Mouse (Mus musculus) forebrain, embryonic 10.5 days (tissue): ENCODE data around the gene Taar2. TPM values are rescaled to one million over a fixed set of nuclear protein-coding genes. Genes with fewer than 3 reads are reported as not detected.

Experiments
- DNase-seq: peaks from one replicate; pipeline ENCODE4 v3.0.0-alpha.2; 2017; ENCODE audit warnings: low spot score; ENCODE audit errors: extremely low spot score
- H3K27ac ChIP-seq: fragments of 300-500 bp; sonication (generic); 2 replicates; pipeline ENCODE4 v1.5.1; 2016; ENCODE audit warnings: mild to moderate bottlenecking
- H3K27me3 ChIP-seq: fragments of 300-500 bp; sonication (generic); 2 replicates; pipeline ENCODE4 v1.6.1; 2016; ENCODE audit warnings: mild to moderate bottlenecking; ENCODE audit not compliant: poor library complexity, severe bottlenecking
- H3K36me3 ChIP-seq: fragments of 300-500 bp; sonication (generic); replicated peaks from 2 replicates; pipeline ENCODE4 v1.6.1; 2016; ENCODE audit warnings: mild to moderate bottlenecking, moderate library complexity
- H3K4me1 ChIP-seq: fragments of 300-500 bp; sonication (generic); 2 replicates; pipeline ENCODE4 v1.6.1; 2016
- H3K4me3 ChIP-seq: fragments of 300-500 bp; sonication (generic); 2 replicates; pipeline ENCODE4 v1.5.1; 2016; ENCODE audit warnings: mild to moderate bottlenecking, moderate library complexity
- H3K9me3 ChIP-seq: fragments of 300-500 bp; sonication (generic); 2 replicates; pipeline ENCODE4 v1.6.1; 2016; ENCODE audit warnings: mild to moderate bottlenecking, moderate library complexity
- WGBS: fragments of 180-500 bp; shearing (Covaris S2); methylation state at CpG from one replicate; pipeline ENCODE4 v1.1.7; 2016; 5-methylcytosine and 5-hydroxymethylcytosine counted together
- polyA plus RNA-seq: library from polyadenylated mRNA; unstranded; fragments of >200 nt; fragmentation: Nextera tagmentation; extraction: Ambion mirVana; gene quantifications from 2 replicates; pipeline ENCODE4 v1.2.1, GENCODE M21; 2016

Gene Taar2
- polyA plus RNA-seq, result not detected in 2 replicates

DNA sequence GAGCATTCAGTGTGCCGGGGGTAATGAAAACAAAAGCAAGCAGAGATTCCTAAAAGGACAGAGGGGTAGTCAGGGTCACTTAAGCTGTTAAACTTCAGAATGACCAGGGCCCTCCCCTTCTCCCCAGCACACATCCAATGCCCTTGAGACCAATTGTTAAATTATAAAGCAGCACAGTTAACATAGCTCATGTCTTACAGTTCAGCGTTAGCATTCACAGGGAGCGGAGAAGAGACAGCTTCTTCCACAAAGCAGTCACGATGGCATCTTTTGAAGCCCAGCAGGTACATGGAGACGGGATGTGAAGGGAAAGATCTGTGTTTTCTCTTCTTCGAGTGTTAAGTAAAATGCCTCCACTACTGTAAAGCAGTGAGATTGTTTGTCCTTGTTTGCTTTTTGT is at the start of gene Taar2:
Gene Taar2, plus strand, starts transcription at position 261 of the 400 bp plus-strand sequence.
- Histone ChIP-seq H3K36me3 (no peaks in the 10 kb centered on the region), H3K9me3 (no peaks in the 10 kb centered on the region), H3K4me1 (peaks cover 9% of the 10 kb centered on the region; the same call in 1 of the 2 replicates), H3K4me3 (no peak within 1 kb of the TSS), H3K27me3 (no peaks in the 10 kb centered on the region), H3K27ac (no peak within 1 kb of the TSS)
- DNase-seq, result no peak
- WGBS, result 69% methylated on average over 6 of the region's 6 CpGs

DNA sequence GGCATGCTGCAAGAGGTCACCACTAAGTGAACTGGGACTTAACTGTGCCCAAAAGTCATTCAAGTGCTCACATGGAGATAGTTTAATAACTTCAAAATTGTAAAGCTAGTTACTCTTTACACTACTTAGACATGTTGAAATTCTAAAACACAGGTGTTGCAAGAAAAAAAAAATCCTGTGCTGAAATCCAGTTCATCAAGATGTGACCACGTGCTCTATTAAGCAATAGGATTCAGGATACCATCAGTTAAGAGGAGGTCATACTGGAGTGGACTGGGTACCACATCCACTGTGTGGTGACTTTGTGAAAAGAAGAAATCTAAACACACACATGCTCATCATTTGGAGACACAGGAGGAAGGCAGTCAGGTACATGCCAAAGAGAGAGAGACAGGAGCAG is 45.4 kb upstream of the Taar2 start:
- Histone ChIP-seq H3K36me3 (no peaks in the 10 kb centered on the region), H3K4me1 (peaks cover 4% of the 10 kb centered on the region; the same call in 1 of the 2 replicates), H3K9me3 (no peaks in the 10 kb centered on the region), H3K4me3 (no peak overlapping the region), H3K27ac (no peak overlapping the region), H3K27me3 (no peaks in the 10 kb centered on the region)
- WGBS, result 91% methylated on average over 1 of the region's 1 CpGs
- no peak for DNase-seq

DNA sequence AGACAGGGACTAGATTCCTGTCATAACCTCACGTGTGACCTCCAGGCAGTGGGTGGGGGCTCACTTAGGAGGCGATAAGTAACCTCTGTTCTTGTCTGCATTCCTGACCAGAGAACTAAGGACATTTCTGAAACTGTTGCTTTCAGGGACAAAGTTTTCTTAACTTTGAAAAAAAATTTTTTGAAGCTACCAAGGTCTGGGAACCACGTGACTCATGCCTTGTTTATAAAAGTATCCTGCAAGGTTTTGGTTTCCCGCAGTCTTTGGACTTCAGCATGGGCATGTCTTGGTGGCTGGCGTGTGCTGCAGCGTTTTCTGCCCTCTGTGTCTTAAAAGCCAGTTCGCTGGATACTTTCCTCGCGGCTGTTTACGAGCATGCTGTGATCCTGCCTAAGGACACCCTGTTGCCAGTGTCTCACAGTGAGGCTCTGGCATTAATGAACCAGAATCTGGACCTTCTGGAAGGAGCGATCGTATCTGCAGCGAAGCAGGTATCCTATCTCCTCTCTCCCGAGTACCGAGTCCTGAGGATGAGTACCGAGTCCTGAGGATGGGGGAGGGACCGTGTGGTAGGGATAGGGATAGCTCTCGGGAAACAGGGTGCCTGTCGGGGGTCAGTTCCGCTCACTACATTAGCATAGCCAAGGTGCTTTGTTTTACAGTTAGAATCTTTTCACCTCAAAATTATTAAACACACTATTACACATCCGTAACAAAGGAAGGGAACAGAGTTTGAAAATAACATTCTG is 43.6 kb upstream of the Taar2 start, which contains the start of gene Vnn1:
Gene Vnn1, plus strand, starts transcription at position 88 of the 749 bp plus-strand sequence.
- 39% methylated on average over 21 of the region's 21 CpGs for WGBS
- H3K4me1 ChIP-seq, result peaks cover 4% of the 10 kb centered on the region; the same call in 1 of the 2 replicates
- DNase-seq, result no peak
- no peaks in the 10 kb centered on the region for H3K27me3 ChIP-seq
- H3K27ac ChIP-seq, result peak within 1 kb of the TSS; percentile 51; the same call in 1 of the 2 replicates
- H3K4me3 ChIP-seq, result peak within 1 kb of the TSS; percentile 21; the same call in 1 of the 2 replicates
- no peaks in the 10 kb centered on the region for H3K36me3 ChIP-seq
- H3K9me3 ChIP-seq, result no peaks in the 10 kb centered on the region

DNA sequence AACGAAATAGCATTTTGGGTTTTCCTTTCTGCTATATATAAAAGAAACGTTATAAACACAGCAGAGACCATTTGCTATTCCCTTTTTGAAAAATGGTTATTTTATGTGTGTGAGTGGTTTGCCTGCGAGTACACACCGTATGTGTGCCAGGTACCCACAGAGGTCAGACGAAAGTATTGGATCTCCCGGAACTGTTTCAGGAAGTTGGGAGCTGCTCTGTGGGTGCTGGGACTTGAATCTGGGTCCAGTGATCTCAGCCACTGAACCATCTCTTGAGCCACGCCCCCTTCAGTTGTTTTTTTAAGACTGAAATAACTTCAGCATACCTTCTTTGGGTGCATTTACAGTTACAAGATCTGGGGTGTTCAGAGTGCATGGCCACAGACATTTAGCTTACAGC is 43.0 kb upstream of the Taar2 start:
- no peaks in the 10 kb centered on the region for H3K36me3 ChIP-seq
- no peaks in the 10 kb centered on the region for H3K9me3 ChIP-seq
- H3K4me1 ChIP-seq, result peaks cover 4% of the 10 kb centered on the region; the same call in 1 of the 2 replicates
- DNase-seq, result no peak
- no peak overlapping the region for H3K4me3 ChIP-seq
- WGBS, result 80% methylated on average over 7 of the region's 7 CpGs
- H3K27me3 ChIP-seq, result no peaks in the 10 kb centered on the region
- no peak overlapping the region for H3K27ac ChIP-seq

DNA sequence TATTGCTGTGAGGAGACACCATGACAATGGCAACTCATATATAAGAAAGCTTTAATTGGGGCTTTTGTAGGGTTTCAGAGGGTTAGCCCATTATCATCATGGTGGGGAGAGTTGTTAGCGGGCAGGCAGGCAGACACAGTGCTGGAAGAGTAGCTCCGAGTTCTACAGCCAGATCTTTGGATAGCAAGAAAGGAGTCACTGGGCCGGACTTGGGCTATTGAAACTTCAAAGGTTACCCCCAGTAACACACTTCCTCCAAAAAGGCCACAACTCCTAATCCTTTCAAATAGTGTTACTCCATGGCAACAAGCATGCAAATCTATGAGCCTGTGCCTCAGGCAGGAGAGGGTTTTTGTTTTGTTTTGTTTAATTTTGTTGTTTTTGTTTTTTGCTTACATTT is 37.3 kb upstream of the Taar2 start:
- DNase-seq, result no peak
- peaks cover 12% of the 10 kb centered on the region; the same call in 1 of the 2 replicates for H3K4me1 ChIP-seq
- H3K4me3 ChIP-seq, result no peak overlapping the region
- no peaks in the 10 kb centered on the region for H3K9me3 ChIP-seq
- H3K27me3 ChIP-seq, result no peaks in the 10 kb centered on the region
- H3K36me3 ChIP-seq, result no peaks in the 10 kb centered on the region
- H3K27ac ChIP-seq, result peak overlapping the region; percentile 48; the same call in 1 of the 2 replicates
- WGBS, result 44% methylated on average over 3 of the region's 3 CpGs

DNA sequence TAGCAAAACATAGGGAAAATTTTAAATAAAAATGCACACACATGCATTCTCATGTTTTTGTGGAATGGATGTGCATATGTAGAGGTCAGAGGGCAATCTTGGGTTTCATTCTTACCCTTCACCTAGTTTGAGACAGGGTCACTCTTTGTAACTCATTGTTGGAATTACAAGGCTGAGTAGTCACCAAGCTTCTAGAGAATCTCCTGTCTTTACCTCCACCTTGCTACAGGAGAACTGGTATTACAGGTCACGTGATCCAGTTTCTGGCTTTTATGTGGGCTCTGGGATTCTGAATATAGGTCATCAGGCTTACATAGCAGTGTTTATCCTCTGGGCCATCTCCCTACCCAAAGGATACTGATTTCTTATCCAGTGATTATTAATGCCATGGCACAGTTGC is 32.7 kb upstream of the Taar2 start:
- Histone ChIP-seq H3K4me3 (no peak overlapping the region), H3K4me1 (peaks cover 10% of the 10 kb centered on the region; the same call in 1 of the 2 replicates), H3K27me3 (no peaks in the 10 kb centered on the region), H3K36me3 (no peaks in the 10 kb centered on the region), H3K9me3 (no peaks in the 10 kb centered on the region), H3K27ac (no peak overlapping the region)
- WGBS, result 86% methylated on average over 1 of the region's 1 CpGs
- no peak for DNase-seq

- Histone ChIP-seq H3K9me3 (no peaks in the 10 kb centered on the region), H3K4me1 (no peaks in the 10 kb centered on the region), H3K27me3 (no peaks in the 10 kb centered on the region), H3K36me3 (no peaks in the 10 kb centered on the region), H3K27ac (no peak within 1 kb of the TSS), H3K4me3 (no peak within 1 kb of the TSS)
- no peak for DNase-seq
- WGBS, result 92% methylated on average over 4 of the region's 4 CpGs
Measured at GRCm38 (mm10) chr10:23920056-23920455, 18.3 kb upstream of the Taar2 start, which contains the start of gene Taar1. Taar1 (plus strand) TSS chr10:23920356.

GRCm38 (mm10) chr10:23922468-23922867 is 15.9 kb upstream of the Taar2 start:
- no peak overlapping the region for H3K27ac ChIP-seq
- no peaks in the 10 kb centered on the region for H3K9me3 ChIP-seq
- no peaks in the 10 kb centered on the region for H3K27me3 ChIP-seq
- H3K36me3 ChIP-seq, result no peaks in the 10 kb centered on the region
- no peak overlapping the region for H3K4me3 ChIP-seq
- no peaks in the 10 kb centered on the region for H3K4me1 ChIP-seq
- DNase-seq, result no peak
- WGBS, result 69% methylated on average over 3 of the region's 3 CpGs

GRCm38 (mm10) chr10:23923941-23924340 is 14.4 kb upstream of the Taar2 start:
- WGBS, result 84% methylated on average over 2 of the region's 2 CpGs

DNA sequence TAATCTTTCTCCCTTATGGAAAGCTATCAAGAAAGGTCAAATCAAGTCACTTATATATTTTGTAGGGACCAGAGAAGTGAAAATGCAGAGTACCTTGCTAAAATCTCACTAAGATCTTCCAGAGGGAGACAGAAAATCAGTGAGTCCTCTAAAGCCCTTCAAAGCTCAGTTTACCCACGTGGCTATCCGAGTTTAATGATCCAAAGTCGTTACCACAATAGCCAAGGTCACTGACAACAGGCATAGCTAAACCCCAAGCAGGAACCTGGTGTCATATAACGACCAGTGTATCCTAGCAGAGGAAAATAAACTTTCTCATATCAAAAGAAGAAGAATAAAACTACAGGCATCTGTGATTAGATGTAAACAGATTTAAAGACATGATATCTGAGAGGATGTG is 759 bp upstream of the Taar2 start:
- no peak overlapping the region for H3K27ac ChIP-seq
- H3K9me3 ChIP-seq, result no peaks in the 10 kb centered on the region
- H3K4me3 ChIP-seq, result no peak overlapping the region
- DNase-seq, result no peak
- H3K27me3 ChIP-seq, result no peaks in the 10 kb centered on the region
- H3K4me1 ChIP-seq, result peaks cover 9% of the 10 kb centered on the region; the same call in 1 of the 2 replicates
- WGBS, result 51% methylated on average over 4 of the region's 4 CpGs
- H3K36me3 ChIP-seq, result no peaks in the 10 kb centered on the region

More at GRCm38 (mm10) chr10:23923941-23924340, 14.4 kb upstream of the Taar2 start:
- no peaks in the 10 kb centered on the region for H3K9me3 ChIP-seq
- H3K27me3 ChIP-seq, result no peaks in the 10 kb centered on the region
- no peak for DNase-seq
- H3K36me3 ChIP-seq, result no peaks in the 10 kb centered on the region
- H3K4me1 ChIP-seq, result no peaks in the 10 kb centered on the region
- H3K4me3 ChIP-seq, result no peak overlapping the region
- H3K27ac ChIP-seq, result no peak overlapping the region

GRCm38 (mm10) chr10:23942465-23942864 is 4.1 kb downstream of the Taar2 start:
- peaks cover 9% of the 10 kb centered on the region; the same call in 1 of the 2 replicates for H3K4me1 ChIP-seq
- no peak overlapping the region for H3K4me3 ChIP-seq
- 81% methylated on average over 5 of the region's 5 CpGs for WGBS
- no peaks in the 10 kb centered on the region for H3K27me3 ChIP-seq
- H3K36me3 ChIP-seq, result no peaks in the 10 kb centered on the region
- H3K9me3 ChIP-seq, result no peaks in the 10 kb centered on the region
- DNase-seq, result no peak
- no peak overlapping the region for H3K27ac ChIP-seq

GRCm38 (mm10) chr10:23948026-23948425 is 9.7 kb downstream of the Taar2 start:
- H3K9me3 ChIP-seq, result no peaks in the 10 kb centered on the region
- 85% methylated on average over 7 of the region's 7 CpGs for WGBS
- no peak overlapping the region for H3K27ac ChIP-seq
- H3K4me3 ChIP-seq, result no peak overlapping the region
- H3K27me3 ChIP-seq, result no peaks in the 10 kb centered on the region
- H3K4me1 ChIP-seq, result no peaks in the 10 kb centered on the region
- DNase-seq, result no peak
- no peaks in the 10 kb centered on the region for H3K36me3 ChIP-seq

DNA sequence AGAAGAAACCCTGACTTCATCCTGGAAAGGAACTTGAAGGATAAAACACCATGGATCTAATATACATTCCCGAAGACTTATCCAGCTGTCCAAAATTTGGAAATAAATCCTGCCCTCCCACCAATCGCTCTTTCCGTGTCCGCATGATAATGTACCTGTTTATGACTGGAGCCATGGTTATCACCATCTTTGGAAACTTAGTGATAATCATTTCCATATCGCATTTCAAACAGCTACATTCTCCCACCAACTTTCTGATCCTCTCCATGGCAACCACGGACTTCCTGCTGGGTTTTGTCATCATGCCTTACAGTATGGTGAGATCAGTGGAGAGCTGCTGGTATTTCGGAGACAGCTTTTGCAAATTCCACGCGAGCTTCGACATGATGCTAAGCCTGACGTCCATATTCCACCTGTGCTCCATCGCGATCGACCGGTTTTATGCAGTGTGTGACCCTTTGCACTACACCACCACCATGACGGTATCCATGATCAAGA is 11.2 kb downstream of the Taar2 start, which contains the start of gene Taar3:
Gene Taar3, plus strand, starts transcription at position 51 of the 498 bp plus-strand sequence.
- no peaks in the 10 kb centered on the region for H3K4me1 ChIP-seq
- DNase-seq, result no peak
- H3K36me3 ChIP-seq, result no peaks in the 10 kb centered on the region
- H3K27ac ChIP-seq, result no peak within 1 kb of the TSS
- no peaks in the 10 kb centered on the region for H3K27me3 ChIP-seq
- H3K9me3 ChIP-seq, result no peaks in the 10 kb centered on the region
- H3K4me3 ChIP-seq, result no peak within 1 kb of the TSS
- WGBS, result 90% methylated on average over 16 of the region's 16 CpGs
